22 mouse cellular contexts compared by ENCODE assay signal in the genomic region with DNA sequence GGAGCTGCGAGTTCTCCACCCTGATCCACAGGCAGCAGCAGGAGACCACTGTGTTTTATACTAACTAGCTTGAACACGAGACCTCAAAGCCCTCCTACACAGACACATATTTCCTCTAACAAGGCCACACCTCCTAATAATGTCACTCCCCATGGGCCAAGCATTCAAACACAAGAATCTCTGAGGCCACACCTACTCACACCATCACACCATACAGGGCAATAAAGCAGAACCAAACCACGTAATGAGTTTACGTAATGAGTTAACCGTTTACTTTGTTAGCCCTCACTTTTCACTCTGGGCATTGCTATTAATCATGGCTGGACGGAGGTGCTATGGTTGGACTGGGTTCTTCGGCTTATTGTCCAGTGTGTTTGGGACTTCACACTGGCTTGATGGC. TPM values are rescaled to one million over a fixed set of nuclear protein-coding genes. Genes with fewer than 3 reads are reported as not detected.
DNase-seq lines count a peak whose midpoint lies in the region; ATAC-seq and TF ChIP-seq lines count a peak whose summit lies in the region.
"Had no signal": no experiment of that assay in that cellular context is flagged by ENCODE, and none has a peak within 500 bp of the region (broad histone marks: within the 10 kb centered on the region; RNA-seq: fewer than 3 reads in every experiment).

No protein-coding gene starts in this region.

- 81% methylated on average over 7 of the region's 7 CpGs for WGBS in liver, embryonic 12.5 days (ENCODE audit: insufficient replicate concordance)
- WGBS in intestine, postnatal 0 days: 36% methylated on average over 7 of the region's 7 CpGs
- WGBS in stomach, embryonic 16.5 days: 55% methylated on average over 7 of the region's 7 CpGs

- DNase-seq in liver: peak; percentile 2
- no peak for DNase-seq in yolk sac, embryonic 10.5 days (ENCODE audit: low spot score)
- DNase-seq: cerebellum, adult 11 months; cerebellum, postnatal 25 days; heart, adult 2 months; heart, postnatal 14 days; lung, adult 18-20 months; right cerebral cortex, postnatal 25 days had no signal

- no peak for TF ChIP-seq POLR2A in bone marrow macrophage, adult 2 months (IDR thresholded peaks at IDR 0.05; ENCODE audit: borderline replicate concordance, low read depth, low read length)

- no peak for ATAC-seq in liver, embryonic 12.5 days
- peak; percentile 84 for ATAC-seq in intestine, postnatal 0 days
- peak; percentile 69 for ATAC-seq in stomach, embryonic 16.5 days (ENCODE audit: insufficient read depth, low FRiP score)
- no peak for ATAC-seq in erythroid progenitor cell, adult 5-6 weeks (replicated peaks; ENCODE audit: low FRiP score, poor library complexity, severe bottlenecking)
- ATAC-seq: hindbrain, postnatal 0 days had no signal

- H3K9ac ChIP-seq in liver, embryonic 12.5 days: no peak overlapping the region
- H3K9ac ChIP-seq in intestine, postnatal 0 days (ENCODE audit: low read depth, low read length): no peak overlapping the region
- no peak overlapping the region for H3K9ac ChIP-seq in stomach, embryonic 16.5 days (ENCODE audit: low read length)
- H3K9ac ChIP-seq: embryonic facial prominence, embryonic 12.5 days; neural tube, embryonic 12.5 days had no signal

- no peak overlapping the region for H3K4me2 ChIP-seq in liver, embryonic 12.5 days
- 0 out of 2 replicates have a peak overlapping the region, but pooled peaks have one; percentile 4 for H3K4me2 ChIP-seq in intestine, postnatal 0 days (replicated peaks; ENCODE audit: low read depth)
- no peak overlapping the region for H3K4me2 ChIP-seq in stomach, embryonic 16.5 days (ENCODE audit: low read depth, low read length)
- H3K4me2 ChIP-seq: embryonic facial prominence, embryonic 12.5 days; neural tube, embryonic 12.5 days had no signal

- no peak overlapping the region for H3K27ac ChIP-seq in liver, embryonic 12.5 days
- H3K27ac ChIP-seq in bone marrow macrophage, adult 2 months (ENCODE audit: insufficient read depth, low read depth, low read length): peak overlapping the region; percentile 71
- H3K27ac ChIP-seq in intestine, postnatal 0 days (ENCODE audit: low read depth, low read length): peak overlapping the region; percentile 41; the same call in 1 of the 2 replicates
- no peak overlapping the region for H3K27ac ChIP-seq in stomach, embryonic 16.5 days (ENCODE audit: low read length)
- H3K27ac ChIP-seq: embryonic facial prominence, embryonic 12.5 days; hindbrain, postnatal 0 days; layer of hippocampus, adult 2 months; limb, embryonic 10.5 days; neural tube, embryonic 12.5 days had no signal

- TF ChIP-seq CTCF in bone marrow macrophage, adult 2 months (IDR thresholded peaks at IDR 0.05; ENCODE audit: low read depth, low read length): no peak
- no peak for TF ChIP-seq CTCF in intestine, postnatal 0 days (IDR thresholded peaks at IDR 0.05; ENCODE audit: low read depth)

- no peaks in the 10 kb centered on the region for H3K9me3 ChIP-seq in liver, embryonic 12.5 days (replicated peaks)
- no peaks in the 10 kb centered on the region for H3K9me3 ChIP-seq in intestine, postnatal 0 days (ENCODE audit: control insufficient read depth)
- no peaks in the 10 kb centered on the region for H3K9me3 ChIP-seq in stomach, embryonic 16.5 days (replicated peaks; ENCODE audit: control insufficient read depth, low read length)
- H3K9me3 ChIP-seq: embryonic facial prominence, embryonic 12.5 days; limb, embryonic 10.5 days; megakaryocyte, embryonic 14.5 days; neural tube, embryonic 12.5 days had no signal

- no peaks in the 10 kb centered on the region for H3K27me3 ChIP-seq in liver, embryonic 12.5 days (replicated peaks)
- no peaks in the 10 kb centered on the region for H3K27me3 ChIP-seq in intestine, postnatal 0 days (replicated peaks; ENCODE audit: control insufficient read depth, insufficient read depth, low read length)
- no peaks in the 10 kb centered on the region for H3K27me3 ChIP-seq in stomach, embryonic 16.5 days (ENCODE audit: control insufficient read depth, insufficient read depth, low read length)
- H3K27me3 ChIP-seq: embryonic facial prominence, embryonic 12.5 days; megakaryocyte, embryonic 14.5 days; neural tube, embryonic 12.5 days had no signal

- H3K36me3 ChIP-seq in liver, embryonic 12.5 days: peaks cover 75% of the 10 kb centered on the region
- H3K36me3 ChIP-seq in intestine, postnatal 0 days (ENCODE audit: control insufficient read depth, insufficient read depth): peaks cover 60% of the 10 kb centered on the region
- peaks cover 4% of the 10 kb centered on the region; the same call in 1 of the 2 replicates for H3K36me3 ChIP-seq in stomach, embryonic 16.5 days (ENCODE audit: control insufficient read depth, insufficient read depth, low read length)

- peaks cover 7% of the 10 kb centered on the region for H3K4me1 ChIP-seq in liver, embryonic 12.5 days
- H3K4me1 ChIP-seq in bone marrow macrophage, adult 2 months (ENCODE audit: control insufficient read depth, insufficient read depth, low read length): peaks cover 23% of the 10 kb centered on the region
- H3K4me1 ChIP-seq in intestine, postnatal 0 days (replicated peaks; ENCODE audit: control insufficient read depth, insufficient read depth, low read length): no peaks in the 10 kb centered on the region; the same call in 1 of the 2 replicates
- H3K4me1 ChIP-seq in stomach, embryonic 16.5 days (ENCODE audit: control insufficient read depth, insufficient read depth, low read length): 0 out of 2 replicates have a peak, but pooled peaks cover 4% of the 10 kb centered on the region

- H3K4me3 ChIP-seq in liver, embryonic 12.5 days: no peak overlapping the region
- H3K4me3 ChIP-seq in bone marrow macrophage, adult 2 months (ENCODE audit: insufficient read depth, low read length): no peak overlapping the region
- no peak overlapping the region for H3K4me3 ChIP-seq in intestine, postnatal 0 days (ENCODE audit: low read depth, low read length)
- H3K4me3 ChIP-seq in stomach, embryonic 16.5 days (replicated peaks; ENCODE audit: low read length): no peak overlapping the region
- H3K4me3 ChIP-seq: embryonic facial prominence, embryonic 12.5 days; heart, adult 2 months; layer of hippocampus, adult 2 months; limb, embryonic 10.5 days; megakaryocyte, embryonic 14.5 days; neural tube, embryonic 12.5 days had no signal

RNA-seq across cellular contexts. Expression of a gene that starts 25.7 kb away (rescaled TPM):
- 25.6 and 25.9 TPM in 2 replicates for polyA plus RNA-seq in liver, embryonic 12.5 days (2016; fragmentation: Nextera tagmentation; extraction: Ambion mirVana)
- polyA plus RNA-seq in bone marrow macrophage, adult 2 months (2012; ENCODE audit: insufficient read depth, insufficient read length, missing spikeins): 28.2 and 33.5 TPM in 2 replicates
- 41.9 and 46.6 TPM in 2 replicates for polyA plus RNA-seq in intestine, postnatal 0 days (2015; fragmentation: Nextera tagmentation; extraction: Ambion mirVana)
- 45.8 and 46.4 TPM in 2 replicates for polyA plus RNA-seq in stomach, embryonic 16.5 days (2015; fragmentation: Nextera tagmentation; extraction: Ambion mirVana)
- total RNA-seq in erythroid progenitor cell, adult 5-6 weeks (2015; ENCODE audit: low replicate concordance): 8.8 and 28.8 TPM in 2 replicates
- total RNA-seq in erythroid progenitor cell, adult 5-6 weeks (2017; ENCODE audit: low replicate concordance): 4.2 and 8.1 TPM in 2 replicates

RNA-seq across cellular contexts. Expression of a gene that starts 27.2 kb away (rescaled TPM):
- polyA plus RNA-seq in liver, embryonic 12.5 days (2016; fragmentation: Nextera tagmentation; extraction: Ambion mirVana): not detected in 2 replicates
- polyA plus RNA-seq in bone marrow macrophage, adult 2 months (2012; ENCODE audit: insufficient read depth, insufficient read length, missing spikeins): not detected in 2 replicates
- polyA plus RNA-seq in intestine, postnatal 0 days (2015; fragmentation: Nextera tagmentation; extraction: Ambion mirVana): 0.87 and 1.2 TPM in 2 replicates
- polyA plus RNA-seq in stomach, embryonic 16.5 days (2015; fragmentation: Nextera tagmentation; extraction: Ambion mirVana): 1.7 and 1.9 TPM in 2 replicates
- total RNA-seq in erythroid progenitor cell, adult 5-6 weeks (2015; ENCODE audit: low replicate concordance): not detected in 2 replicates
- not detected in 2 replicates for total RNA-seq in erythroid progenitor cell, adult 5-6 weeks (2017; ENCODE audit: low replicate concordance)

RNA-seq across cellular contexts. Expression of a gene that starts 46.2 kb away (rescaled TPM):
- 27.8 and 28.4 TPM in 2 replicates for polyA plus RNA-seq in liver, embryonic 12.5 days (2016; fragmentation: Nextera tagmentation; extraction: Ambion mirVana)
- polyA plus RNA-seq in bone marrow macrophage, adult 2 months (2012; ENCODE audit: insufficient read depth, insufficient read length, missing spikeins): 16.7 and 18.7 TPM in 2 replicates
- polyA plus RNA-seq in intestine, postnatal 0 days (2015; fragmentation: Nextera tagmentation; extraction: Ambion mirVana): 7.3 and 8.6 TPM in 2 replicates
- 24.2 and 24.9 TPM in 2 replicates for polyA plus RNA-seq in stomach, embryonic 16.5 days (2015; fragmentation: Nextera tagmentation; extraction: Ambion mirVana)
- 35.0 and 47.4 TPM in 2 replicates for total RNA-seq in erythroid progenitor cell, adult 5-6 weeks (2015; ENCODE audit: low replicate concordance)
- 42.2 and 49.9 TPM in 2 replicates for total RNA-seq in erythroid progenitor cell, adult 5-6 weeks (2017; ENCODE audit: low replicate concordance)

RNA-seq across cellular contexts. Expression of a gene that starts 47.4 kb away (rescaled TPM):
- polyA plus RNA-seq in liver, embryonic 12.5 days (2016; fragmentation: Nextera tagmentation; extraction: Ambion mirVana): 28.8 and 30.3 TPM in 2 replicates
- polyA plus RNA-seq in bone marrow macrophage, adult 2 months (2012; ENCODE audit: insufficient read depth, insufficient read length, missing spikeins): 11.0 and 13.1 TPM in 2 replicates
- 15.6 and 17.3 TPM in 2 replicates for polyA plus RNA-seq in intestine, postnatal 0 days (2015; fragmentation: Nextera tagmentation; extraction: Ambion mirVana)
- 32.5 and 45.5 TPM in 2 replicates for polyA plus RNA-seq in stomach, embryonic 16.5 days (2015; fragmentation: Nextera tagmentation; extraction: Ambion mirVana)
- 4.3 and 8.8 TPM in 2 replicates for total RNA-seq in erythroid progenitor cell, adult 5-6 weeks (2015; ENCODE audit: low replicate concordance)
- 17.8 and 22.8 TPM in 2 replicates for total RNA-seq in erythroid progenitor cell, adult 5-6 weeks (2017; ENCODE audit: low replicate concordance)

RNA-seq across cellular contexts. Expression of a gene that starts 55.6 kb away (rescaled TPM):
- not detected in 2 replicates for polyA plus RNA-seq in liver, embryonic 12.5 days (2016; fragmentation: Nextera tagmentation; extraction: Ambion mirVana)
- not detected in 2 replicates for polyA plus RNA-seq in bone marrow macrophage, adult 2 months (2012; ENCODE audit: insufficient read depth, insufficient read length, missing spikeins)
- polyA plus RNA-seq in intestine, postnatal 0 days (2015; fragmentation: Nextera tagmentation; extraction: Ambion mirVana): not detected in 2 replicates
- not detected in 2 replicates for polyA plus RNA-seq in stomach, embryonic 16.5 days (2015; fragmentation: Nextera tagmentation; extraction: Ambion mirVana)
- not detected in 2 replicates for total RNA-seq in erythroid progenitor cell, adult 5-6 weeks (2015; ENCODE audit: low replicate concordance)
- total RNA-seq in erythroid progenitor cell, adult 5-6 weeks (2017; ENCODE audit: low replicate concordance): not detected in 2 replicates
- total RNA-seq: heart, adult 2 months; heart, postnatal 14 days; hindbrain, postnatal 0 days; layer of hippocampus, adult 2 months; left cerebral cortex, adult 18-20 months had no signal
- polyA plus RNA-seq: embryonic facial prominence, embryonic 12.5 days; forebrain, embryonic 11.5 days; heart, adult 2 months; hindbrain, postnatal 0 days; limb, embryonic 10.5 days; neural tube, embryonic 12.5 days; thymus, postnatal 0 days had no signal

Comparison
In these comparisons a context has a peak if more than half of its experiments do, and no peak if none do; other contexts are left out.
1. ATAC-seq: peak in intestine, postnatal 0 days (single experiment) and stomach, embryonic 16.5 days (single experiment); none in liver, embryonic 12.5 days (single experiment) and erythroid progenitor cell, adult 5-6 weeks (single experiment).
2. H3K27ac ChIP-seq: peak in bone marrow macrophage, adult 2 months (single experiment) and intestine, postnatal 0 days (single experiment); none in liver, embryonic 12.5 days (single experiment) and stomach, embryonic 16.5 days (single experiment).